Mouse (Mus musculus) kidney, embryonic 16.5 days (tissue): Measurements from ENCODE around the gene Myh7b. TPM values are rescaled to one million over a fixed set of nuclear protein-coding genes. Genes with fewer than 3 reads are reported as not detected.

Source experiments
- ATAC-seq: fragments of 200-750 bp; cut with Nextera tagmentation; 2 replicates; pipeline ENCODE4 v1.8.0; 2017; ENCODE audit warnings: moderate TSS enrichment; ENCODE audit not compliant: low FRiP score, low TSS enrichment
- H3K27ac ChIP-seq: fragments of 300-500 bp; sonication (generic); 2 replicates; pipeline ENCODE4 v1.5.1; 2014; ENCODE audit warnings: low read length
- H3K27me3 ChIP-seq: fragments of 300-500 bp; sonication (generic); 2 replicates; pipeline ENCODE4 v1.6.1; 2014; ENCODE audit warnings: low read length, control low read depth, mixed read lengths; ENCODE audit not compliant: insufficient read depth
- H3K36me3 ChIP-seq: fragments of 300-500 bp; sonication (generic); 2 replicates; pipeline ENCODE4 v1.6.1; 2014; ENCODE audit warnings: low read length, control low read depth, mixed read lengths; ENCODE audit not compliant: insufficient read depth
- H3K4me1 ChIP-seq: fragments of 300-500 bp; sonication (generic); 2 replicates; pipeline ENCODE4 v1.6.1; 2014; ENCODE audit warnings: low read length, control low read depth, mixed read lengths; ENCODE audit not compliant: insufficient read depth
- H3K4me2 ChIP-seq: fragments of 300-500 bp; sonication (generic); replicated peaks from 2 replicates; pipeline ENCODE4 v1.6.1; 2014; ENCODE audit warnings: low read depth, low read length
- H3K4me3 ChIP-seq: fragments of 300-500 bp; sonication (generic); 2 replicates; pipeline ENCODE4 v1.5.1; 2014; ENCODE audit warnings: mild to moderate bottlenecking, low read length
- H3K9ac ChIP-seq: fragments of 300-500 bp; sonication (generic); replicated peaks from 2 replicates; pipeline ENCODE4 v1.6.1; 2014; ENCODE audit warnings: low read length
- H3K9me3 ChIP-seq: fragments of 300-500 bp; sonication (generic); 2 replicates; pipeline ENCODE4 v1.6.1; 2016; ENCODE audit warnings: low read length, control low read depth
- WGBS: fragments of 180-500 bp; shearing (Covaris S2); extraction: QIAGEN DNeasy Blood & Tissue Kit; methylation state at CpG from one replicate; pipeline ENCODE4 v1.1.7; 2014; 5-methylcytosine and 5-hydroxymethylcytosine counted together
- polyA plus RNA-seq: library from polyadenylated mRNA; unstranded; fragments of >200 nt; fragmentation: Nextera tagmentation; extraction: Ambion mirVana; gene quantifications from 2 replicates; pipeline ENCODE4 v1.2.1, GENCODE M21; 2015

Myh7b gene
- polyA plus RNA-seq, 1 experiment from 2014 or later = 0.56 TPM

DNA sequence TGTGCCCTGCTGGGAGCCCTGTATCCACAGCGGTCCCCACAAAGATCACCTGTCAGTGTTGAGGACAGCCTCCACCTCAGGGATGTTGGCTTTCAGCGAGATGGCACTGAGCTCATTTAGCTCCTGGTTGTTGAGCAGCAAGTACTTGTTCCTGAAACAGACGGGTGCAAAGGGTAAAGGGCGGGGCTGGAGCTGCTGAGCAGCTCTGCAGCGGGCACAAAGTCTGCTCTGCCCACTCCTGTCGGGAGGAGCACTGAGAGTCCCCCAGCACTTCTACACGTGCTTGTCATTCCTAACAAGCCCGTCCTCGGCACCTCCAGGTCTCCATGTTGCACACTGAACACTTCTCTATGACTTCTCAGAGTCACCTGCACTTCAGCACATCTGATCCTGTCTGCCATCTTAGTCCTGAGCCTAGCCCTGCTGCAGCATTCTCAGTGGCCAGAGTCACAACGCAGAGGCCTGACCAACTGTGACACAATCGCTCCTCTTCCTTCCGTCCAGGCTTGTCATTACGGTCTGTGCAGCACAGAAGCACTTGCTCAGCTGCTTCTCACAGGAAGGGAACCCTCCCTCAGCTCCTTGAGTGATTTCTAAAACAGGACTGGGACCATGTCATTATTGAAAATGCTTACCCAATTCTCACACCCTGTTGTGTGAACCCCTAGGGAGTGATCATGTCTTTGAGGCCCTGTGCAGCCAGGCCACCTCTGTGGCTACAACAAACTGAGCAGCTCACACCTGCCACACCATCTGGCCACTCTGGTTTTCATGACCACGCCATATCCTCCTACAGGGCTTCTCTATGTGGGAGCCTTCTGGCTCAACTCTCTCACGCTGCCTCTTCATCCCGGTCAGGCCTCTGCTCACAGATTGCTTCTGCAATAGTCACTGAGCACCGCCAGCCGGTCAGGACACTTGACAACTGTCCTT lies 30.8 kb downstream of the Myh7b start:
- H3K27me3 ChIP-seq = no peaks in the 10 kb centered on the region
- ATAC-seq = peak; percentile 31; the same call in 1 of the 2 replicates
- no peak overlapping the region for H3K27ac ChIP-seq
- 84% methylated on average over 18 of the region's 18 CpGs for WGBS
- H3K4me2 ChIP-seq = no peak overlapping the region
- H3K4me1 ChIP-seq = no peaks in the 10 kb centered on the region
- H3K9ac ChIP-seq = no peak overlapping the region
- H3K36me3 ChIP-seq = peaks cover 71% of the 10 kb centered on the region
- no peak overlapping the region for H3K4me3 ChIP-seq
- no peaks in the 10 kb centered on the region for H3K9me3 ChIP-seq

DNA sequence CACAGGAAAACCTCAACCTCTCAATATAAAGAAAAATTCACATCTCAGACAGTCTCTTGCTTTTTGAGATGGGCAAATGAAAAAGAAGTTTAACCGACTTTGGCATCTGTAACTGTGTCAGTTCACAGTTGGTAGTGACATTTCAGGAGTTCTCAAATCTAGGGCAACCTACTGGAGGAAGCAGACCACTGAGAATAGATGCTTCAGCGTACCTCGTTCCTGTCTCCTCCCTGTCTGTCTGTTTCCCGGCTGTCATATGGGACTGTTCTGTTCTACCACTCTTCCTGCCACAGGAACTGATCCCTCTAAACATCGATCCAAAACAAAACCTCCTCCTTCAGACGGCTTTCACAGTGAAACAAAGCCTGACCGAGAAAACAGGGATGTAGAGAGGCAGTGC lies 34.7 kb downstream of the Myh7b start:
- H3K4me1 ChIP-seq = no peaks in the 10 kb centered on the region
- H3K4me2 ChIP-seq = no peak overlapping the region
- 86% methylated on average over 7 of the region's 7 CpGs for WGBS
- H3K4me3 ChIP-seq = no peak overlapping the region
- no peaks in the 10 kb centered on the region for H3K27me3 ChIP-seq
- ATAC-seq = no peak
- no peaks in the 10 kb centered on the region for H3K9me3 ChIP-seq
- no peak overlapping the region for H3K9ac ChIP-seq
- H3K27ac ChIP-seq = no peak overlapping the region
- peaks cover 68% of the 10 kb centered on the region for H3K36me3 ChIP-seq

DNA sequence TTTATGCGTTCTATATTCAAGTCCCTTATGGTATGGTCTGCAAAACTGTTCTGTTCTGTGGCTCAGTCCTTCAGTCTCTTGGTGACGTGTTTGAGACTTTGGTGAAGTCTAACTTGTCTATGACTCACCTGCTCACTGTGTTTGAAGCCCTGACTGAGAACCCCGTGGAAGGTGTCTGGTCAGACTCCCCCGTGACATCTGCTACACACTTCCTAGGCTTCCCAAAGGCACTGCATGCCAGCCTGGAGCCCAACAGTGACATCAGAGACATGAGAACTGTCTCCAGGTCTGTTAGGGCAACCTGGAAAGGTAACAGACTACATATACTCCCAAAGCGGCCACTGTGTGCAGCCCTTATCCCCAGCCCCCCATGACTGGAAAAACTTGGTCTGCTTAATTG lies 41.6 kb downstream of the Myh7b start:
- Histone ChIP-seq H3K4me2 (no peak overlapping the region), H3K27ac (no peak overlapping the region), H3K27me3 (no peaks in the 10 kb centered on the region), H3K4me3 (no peak overlapping the region), H3K9me3 (no peaks in the 10 kb centered on the region), H3K36me3 (peaks cover 78% of the 10 kb centered on the region), H3K4me1 (no peaks in the 10 kb centered on the region), H3K9ac (no peak overlapping the region)
- 93% methylated on average over 5 of the region's 5 CpGs for WGBS
- ATAC-seq = no peak

DNA sequence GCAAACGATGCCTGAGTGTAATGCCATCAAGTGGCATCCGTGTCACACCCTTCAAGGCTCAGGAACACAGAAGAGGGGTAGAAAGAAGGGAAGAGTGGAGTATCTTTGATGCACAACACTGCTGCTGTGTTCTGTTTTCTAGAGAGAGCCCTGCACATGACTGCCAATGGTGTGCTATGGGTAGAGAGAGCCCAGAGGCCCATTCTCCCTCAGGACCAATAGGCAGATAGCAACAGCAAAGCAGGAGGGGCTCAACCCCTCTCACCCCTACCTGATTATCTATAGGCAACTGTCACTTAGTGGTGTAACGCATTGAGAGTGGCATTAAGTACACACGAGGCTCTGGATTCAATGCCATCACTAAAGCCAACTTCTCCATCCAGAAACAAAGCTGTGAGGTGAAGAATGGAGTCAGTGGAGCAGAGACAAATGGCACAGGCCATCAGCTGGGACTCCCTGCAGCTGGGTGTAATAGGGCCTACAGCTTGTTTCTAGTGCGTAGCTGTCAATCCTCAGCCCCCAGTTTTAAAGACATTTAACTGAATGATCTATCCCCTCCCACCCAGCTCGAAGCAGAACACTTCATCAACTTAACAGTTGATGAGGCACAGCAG lies 44.9 kb downstream of the Myh7b start:
- no peak overlapping the region for H3K9ac ChIP-seq
- H3K9me3 ChIP-seq = no peaks in the 10 kb centered on the region
- H3K4me3 ChIP-seq = no peak overlapping the region
- peaks cover 60% of the 10 kb centered on the region for H3K36me3 ChIP-seq
- H3K4me2 ChIP-seq = no peak overlapping the region
- no peaks in the 10 kb centered on the region for H3K27me3 ChIP-seq
- no peak overlapping the region for H3K27ac ChIP-seq
- no peaks in the 10 kb centered on the region for H3K4me1 ChIP-seq
- no peak for ATAC-seq
- WGBS = 88% methylated on average over 6 of the region's 6 CpGs

DNA sequence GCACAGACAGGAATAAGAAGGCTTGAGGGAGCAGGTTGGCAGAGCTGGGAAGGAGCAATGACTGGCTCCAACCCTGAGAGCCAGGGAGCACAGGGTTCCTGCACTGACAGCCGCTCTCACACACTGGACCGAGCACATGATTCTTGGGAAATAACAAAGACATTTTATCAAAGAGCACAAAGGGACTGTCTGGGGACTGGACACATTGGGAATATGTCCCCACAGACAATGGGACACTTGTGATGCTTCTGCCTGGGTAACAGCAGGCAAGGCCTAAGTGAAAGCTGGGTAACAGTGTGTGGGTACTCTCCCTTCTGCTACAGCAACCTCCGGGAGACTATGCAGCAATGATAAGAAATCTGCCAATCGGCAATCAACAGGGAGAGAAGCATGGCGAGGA lies 51.4 kb downstream of the Myh7b start:
- ATAC-seq = no peak
- H3K27ac ChIP-seq = no peak overlapping the region
- H3K36me3 ChIP-seq = peaks cover 38% of the 10 kb centered on the region
- 96% methylated on average over 5 of the region's 5 CpGs for WGBS
- no peaks in the 10 kb centered on the region for H3K27me3 ChIP-seq
- no peak overlapping the region for H3K4me3 ChIP-seq
- no peak overlapping the region for H3K9ac ChIP-seq
- H3K4me1 ChIP-seq = no peaks in the 10 kb centered on the region
- no peak overlapping the region for H3K4me2 ChIP-seq
- no peaks in the 10 kb centered on the region for H3K9me3 ChIP-seq

DNA sequence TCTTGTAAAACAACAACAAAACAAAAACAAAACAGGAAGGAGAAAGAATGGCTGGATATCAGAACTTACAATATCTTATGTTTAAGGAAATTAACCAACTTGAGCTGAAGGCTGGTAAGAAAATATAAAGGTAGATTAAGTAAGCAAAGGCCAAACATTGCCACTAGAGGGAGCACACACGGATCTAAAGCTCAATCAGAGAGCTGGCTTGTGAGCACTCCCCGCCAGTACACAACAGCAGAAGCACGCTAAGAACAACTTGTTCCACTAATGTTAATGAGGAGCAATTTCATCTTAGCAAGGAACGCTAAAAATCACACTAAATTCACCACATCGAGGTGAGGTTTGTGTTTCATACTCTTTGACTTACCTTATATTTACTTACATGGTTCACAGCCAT lies 52.1 kb downstream of the Myh7b start:
- Histone ChIP-seq H3K27ac (no peak overlapping the region), H3K4me2 (no peak overlapping the region), H3K4me1 (no peaks in the 10 kb centered on the region), H3K4me3 (no peak overlapping the region), H3K36me3 (peaks cover 36% of the 10 kb centered on the region), H3K9ac (no peak overlapping the region), H3K27me3 (no peaks in the 10 kb centered on the region), H3K9me3 (no peaks in the 10 kb centered on the region)
- WGBS = 19% methylated on average over 5 of the region's 5 CpGs
- ATAC-seq = no peak

DNA sequence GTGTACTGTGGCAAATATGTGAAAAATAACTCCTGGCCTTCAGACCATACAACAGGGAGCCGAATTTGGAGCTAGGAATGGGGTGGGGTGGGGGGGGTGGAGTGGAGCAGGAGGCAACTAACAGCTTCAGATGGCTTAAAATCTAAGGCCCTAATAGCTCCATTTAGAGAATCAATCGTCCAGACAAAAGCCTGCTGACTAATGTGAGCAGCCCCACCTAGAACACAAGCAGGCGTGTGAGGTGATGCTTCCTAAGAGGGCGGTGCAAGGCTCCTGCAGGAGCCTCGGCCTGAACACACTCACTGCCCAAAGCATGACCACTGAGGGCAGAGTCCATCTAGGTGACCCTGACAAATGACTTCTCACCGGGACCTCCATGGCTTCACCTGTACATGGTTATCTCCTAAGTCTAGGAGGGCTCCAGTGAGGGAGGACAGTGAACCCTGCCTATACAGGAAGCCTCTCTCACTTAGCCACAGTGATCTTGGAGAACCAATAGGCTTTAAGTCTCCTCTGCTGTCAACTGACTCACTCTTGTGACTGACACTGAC lies 53.0 kb downstream of the Myh7b start:
- H3K4me2 ChIP-seq = no peak overlapping the region
- 87% methylated on average over 6 of the region's 6 CpGs for WGBS
- peaks cover 37% of the 10 kb centered on the region for H3K36me3 ChIP-seq
- H3K4me1 ChIP-seq = no peaks in the 10 kb centered on the region
- H3K9ac ChIP-seq = no peak overlapping the region
- ATAC-seq = no peak
- no peaks in the 10 kb centered on the region for H3K27me3 ChIP-seq
- H3K27ac ChIP-seq = no peak overlapping the region
- no peaks in the 10 kb centered on the region for H3K9me3 ChIP-seq
- no peak overlapping the region for H3K4me3 ChIP-seq

DNA sequence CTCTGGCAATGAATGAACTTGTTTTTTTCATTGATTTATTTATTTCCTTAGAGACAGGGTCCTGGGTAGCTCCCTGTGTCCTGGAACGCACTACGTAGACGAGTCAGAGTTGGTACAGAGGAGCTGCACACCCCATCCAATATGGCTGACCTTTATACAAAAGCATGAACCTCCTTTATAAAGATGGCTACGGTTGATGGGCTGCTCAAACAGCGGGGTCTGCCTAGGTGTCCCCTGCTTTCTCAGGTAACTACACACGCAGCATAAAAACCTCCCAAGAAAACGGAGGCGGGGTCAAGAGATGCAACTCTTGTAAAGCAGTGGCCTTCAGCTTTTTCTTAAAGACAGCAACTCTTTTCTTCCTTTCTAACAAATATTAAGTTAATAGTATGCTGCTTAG lies 56.9 kb downstream of the Myh7b start:
- Histone ChIP-seq H3K4me3 (no peak overlapping the region), H3K27ac (no peak overlapping the region), H3K9me3 (no peaks in the 10 kb centered on the region), H3K27me3 (no peaks in the 10 kb centered on the region), H3K4me1 (no peaks in the 10 kb centered on the region), H3K36me3 (peaks cover 43% of the 10 kb centered on the region), H3K4me2 (no peak overlapping the region), H3K9ac (no peak overlapping the region)
- WGBS = 97% methylated on average over 8 of the region's 8 CpGs
- ATAC-seq = no peak

DNA sequence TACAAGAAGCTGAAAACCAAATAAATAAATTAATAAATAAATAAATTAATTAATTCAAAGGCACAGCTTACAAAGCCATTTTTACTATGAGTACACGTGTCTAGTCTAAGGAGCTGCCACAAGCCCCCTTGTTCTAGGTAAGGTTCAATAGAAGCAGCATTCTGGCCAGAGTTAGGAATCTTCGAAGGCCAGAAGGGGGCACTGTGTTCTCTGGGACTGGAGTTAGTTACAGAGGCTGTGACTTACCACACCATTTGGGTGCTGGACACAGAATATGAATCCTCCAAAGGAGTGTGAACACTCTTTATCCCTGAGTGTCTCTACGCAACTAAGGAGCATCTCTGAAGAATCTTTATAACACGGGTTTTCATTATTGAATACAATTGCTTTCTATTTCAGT lies 57.4 kb downstream of the Myh7b start:
- Histone ChIP-seq H3K36me3 (peaks cover 43% of the 10 kb centered on the region), H3K4me3 (no peak overlapping the region), H3K27ac (no peak overlapping the region), H3K27me3 (no peaks in the 10 kb centered on the region), H3K4me2 (no peak overlapping the region), H3K9ac (no peak overlapping the region), H3K9me3 (no peaks in the 10 kb centered on the region), H3K4me1 (no peaks in the 10 kb centered on the region)
- no peak for ATAC-seq
- 85% methylated on average over 4 of the region's 4 CpGs for WGBS

DNA sequence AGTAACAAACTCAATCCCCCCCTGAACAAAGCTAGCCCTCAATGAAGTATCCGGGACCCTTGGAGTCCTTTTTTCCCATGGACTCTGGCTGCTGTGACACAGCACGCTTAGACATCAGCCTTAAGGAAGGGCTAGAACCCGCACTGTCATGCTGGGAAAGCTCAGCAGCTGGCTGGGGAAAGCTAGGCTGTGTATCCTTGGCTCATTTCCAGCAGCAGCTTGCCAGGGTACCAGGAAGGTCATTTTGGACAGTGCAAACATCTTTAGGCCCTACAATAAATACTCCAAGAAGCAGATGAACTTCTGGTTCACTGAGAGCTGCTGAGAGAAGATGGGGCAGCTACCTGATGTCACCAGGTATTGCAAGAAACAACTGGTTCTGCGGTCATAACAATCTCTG lies 60.2 kb downstream of the Myh7b start:
- no peaks in the 10 kb centered on the region for H3K27me3 ChIP-seq
- H3K9ac ChIP-seq = no peak overlapping the region
- no peaks in the 10 kb centered on the region for H3K9me3 ChIP-seq
- H3K4me3 ChIP-seq = no peak overlapping the region
- no peaks in the 10 kb centered on the region for H3K4me1 ChIP-seq
- H3K27ac ChIP-seq = no peak overlapping the region
- no peak for ATAC-seq
- no peak overlapping the region for H3K4me2 ChIP-seq
- WGBS = 77% methylated on average over 4 of the region's 4 CpGs
- H3K36me3 ChIP-seq = peaks cover 32% of the 10 kb centered on the region
